Mouse (Mus musculus): ENCODE data around the gene Pstpip1.

DNA sequence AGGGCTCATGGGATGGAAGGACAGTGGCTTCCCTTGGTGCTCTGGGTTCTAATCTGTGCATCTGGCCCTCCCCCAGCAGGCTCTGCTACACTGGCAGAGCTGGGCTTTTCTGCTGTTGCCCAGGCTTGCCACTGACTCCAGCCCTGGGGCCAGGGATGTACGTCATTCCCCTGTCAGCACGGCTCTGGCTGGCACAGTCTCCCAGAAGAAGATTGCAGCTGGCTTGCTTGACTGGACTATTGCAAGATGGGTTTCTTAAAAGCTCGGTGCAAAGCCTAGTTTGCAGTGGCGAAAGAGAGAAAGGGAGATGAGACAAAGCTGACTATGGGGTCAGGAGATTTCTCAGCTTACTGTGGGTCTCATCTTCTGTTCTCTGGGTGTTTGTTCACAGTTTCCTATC is 87.6 kb downstream of the Pstpip1 start:
- TF ChIP-seq CTCF (IDR thresholded peaks at IDR 0.05; ENCODE audit: borderline replicate concordance, extremely low read depth, insufficient read depth, insufficient read length), result no peak
- TF ChIP-seq POLR2A (IDR thresholded peaks at IDR 0.05; ENCODE audit: borderline replicate concordance, extremely low read depth, insufficient read depth, insufficient read length, poor library complexity, severe bottlenecking), result no peak

All from brain, embryonic 14.5 days (tissue).